Mouse (Mus musculus) lung, embryonic 14.5 days (tissue): ENCODE results near the gene Dnmt3a. TPM values are rescaled to one million over a fixed set of nuclear protein-coding genes. Genes with fewer than 3 reads are reported as not detected.
A peak's percentile ranks its signal among the peaks of the same experiment; 100 is the strongest.

Experiments used
- ATAC-seq: fragments of 200-750 bp; cut with Nextera tagmentation; 2 replicates; pipeline ENCODE4 v1.8.0; 2017; ENCODE audit warnings: mild to moderate bottlenecking, moderate TSS enrichment, moderate library complexity; ENCODE audit not compliant: insufficient read depth
- DNase-seq: peaks from one replicate; pipeline ENCODE4 v3.0.0-alpha.2; 2015
- H3K27ac ChIP-seq: fragments of 300-500 bp; sonication (generic); 2 replicates; pipeline ENCODE4 v1.5.1; 2014; ENCODE audit warnings: low read depth, mild to moderate bottlenecking, moderate library complexity
- H3K27me3 ChIP-seq: fragments of 300-500 bp; sonication (generic); 2 replicates; pipeline ENCODE4 v1.6.1; 2014; ENCODE audit warnings: low read length, control low read depth; ENCODE audit not compliant: insufficient read depth
- H3K36me3 ChIP-seq: fragments of 300-500 bp; sonication (generic); 2 replicates; pipeline ENCODE4 v1.6.1; 2014; ENCODE audit warnings: control low read depth; ENCODE audit not compliant: insufficient read depth
- H3K4me1 ChIP-seq: fragments of 300-500 bp; sonication (generic); 2 replicates; pipeline ENCODE4 v1.6.1; 2014; ENCODE audit warnings: antibody characterized with exemption, control low read depth; ENCODE audit not compliant: insufficient read depth
- H3K4me2 ChIP-seq: fragments of 300-500 bp; sonication (generic); 2 replicates; pipeline ENCODE4 v1.6.1; 2014; ENCODE audit warnings: mild to moderate bottlenecking
- H3K4me3 ChIP-seq: fragments of 300-500 bp; sonication (generic); 2 replicates; pipeline ENCODE4 v1.5.1; 2014; ENCODE audit warnings: low read depth, low read length
- H3K9ac ChIP-seq: fragments of 300-500 bp; sonication (generic); 2 replicates; pipeline ENCODE4 v1.6.1; 2014
- H3K9me3 ChIP-seq: fragments of 300-500 bp; sonication (generic); 2 replicates; pipeline ENCODE4 v1.6.1; 2016; ENCODE audit warnings: low read depth, low read length, control low read depth
- CTCF ChIP-seq: IDR thresholded peaks from 2 replicates; pipeline ENCODE4 v1.5.1; 2016; ENCODE audit warnings: antibody characterized with exemption, low read depth
- WGBS: fragments of 180-500 bp; shearing (Covaris S2); extraction: QIAGEN DNeasy Blood & Tissue Kit; methylation state at CpG from one replicate; pipeline ENCODE4 v1.1.7; 2014; 5-methylcytosine and 5-hydroxymethylcytosine counted together
- polyA plus RNA-seq: library from polyadenylated mRNA; unstranded; fragments of >200 nt; fragmentation: Nextera tagmentation; extraction: Ambion mirVana; gene quantifications from 2 replicates; pipeline ENCODE4 v1.2.1, GENCODE M21; 2014

Dnmt3a gene
- polyA plus RNA-seq, 1 experiment from 2014 or later: 95.5 TPM

- no peak for DNase-seq
- 73% methylated on average over 2 of the region's 2 CpGs for WGBS
- Histone ChIP-seq H3K27me3 (no peaks in the 10 kb centered on the region), H3K4me1 (peaks cover 51% of the 10 kb centered on the region), H3K36me3 (no peaks in the 10 kb centered on the region), H3K9ac (no peak overlapping the region), H3K9me3 (no peaks in the 10 kb centered on the region), H3K27ac (peak overlapping the region; percentile 98; the same call in 1 of the 2 replicates), H3K4me3 (no peak overlapping the region), H3K4me2 (no peak overlapping the region)
- no peak for ATAC-seq
- no peak for TF ChIP-seq CTCF
Observed at GRCm38 (mm10) chr12:3779639-3780038, 26.2 kb upstream of the Dnmt3a start.

- H3K4me1 ChIP-seq: peaks cover 59% of the 10 kb centered on the region
Observed at GRCm38 (mm10) chr12:3780405-3780891, 25.4 kb upstream of the Dnmt3a start.

GRCm38 (mm10) chr12:3780931-3781471, 24.8 kb upstream of the Dnmt3a start:
- Histone ChIP-seq H3K4me2 (peak overlapping the region; percentile 35), H3K4me3 (no peak overlapping the region), H3K36me3 (no peaks in the 10 kb centered on the region), H3K9me3 (no peaks in the 10 kb centered on the region), H3K4me1 (peaks cover 63% of the 10 kb centered on the region), H3K9ac (no peak overlapping the region; the same call in 1 of the 2 replicates), H3K27me3 (no peaks in the 10 kb centered on the region), H3K27ac (peak overlapping the region; percentile 98)
- DNase-seq (peak; percentile 71), ATAC-seq (peak; percentile 53)
- WGBS: 9% methylated on average over 7 of the region's 7 CpGs
- no peak for TF ChIP-seq CTCF

More at GRCm38 (mm10) chr12:3780405-3780891, 25.4 kb upstream of the Dnmt3a start:
- peak; percentile 70 for ATAC-seq
- Histone ChIP-seq H3K4me3 (no peak overlapping the region), H3K4me2 (peak overlapping the region; percentile 10; the same call in 1 of the 2 replicates), H3K36me3 (no peaks in the 10 kb centered on the region), H3K27me3 (no peaks in the 10 kb centered on the region), H3K27ac (peak overlapping the region; percentile 98), H3K9me3 (no peaks in the 10 kb centered on the region), H3K9ac (no peak overlapping the region)
- DNase-seq: peak; percentile 86
- no peak for TF ChIP-seq CTCF
- 4% methylated on average over 8 of the region's 8 CpGs for WGBS

- Histone ChIP-seq H3K4me1 (peaks cover 63% of the 10 kb centered on the region), H3K9ac (no peak overlapping the region; the same call in 1 of the 2 replicates), H3K4me3 (no peak overlapping the region), H3K27me3 (no peaks in the 10 kb centered on the region), H3K27ac (peak overlapping the region; percentile 98), H3K9me3 (no peaks in the 10 kb centered on the region), H3K4me2 (peak overlapping the region; percentile 35), H3K36me3 (no peaks in the 10 kb centered on the region)
- ATAC-seq (peak; percentile 84), DNase-seq (peak; percentile 95)
- WGBS: 1% methylated on average over 8 of the region's 8 CpGs
- peak; percentile 99 for TF ChIP-seq CTCF
Observed at GRCm38 (mm10) chr12:3781482-3781881, 24.3 kb upstream of the Dnmt3a start.

- DNase-seq (peak; percentile 57), ATAC-seq (no peak)
- H3K4me1 ChIP-seq: peaks cover 65% of the 10 kb centered on the region
- H3K4me2 ChIP-seq: no peak overlapping the region
- H3K9ac ChIP-seq: no peak overlapping the region
- 37% methylated on average over 3 of the region's 3 CpGs for WGBS
- no peaks in the 10 kb centered on the region for H3K27me3 ChIP-seq
- no peak for TF ChIP-seq CTCF
- H3K9me3 ChIP-seq: no peaks in the 10 kb centered on the region
- H3K36me3 ChIP-seq: no peaks in the 10 kb centered on the region
- no peak overlapping the region for H3K4me3 ChIP-seq
- peak overlapping the region; percentile 81 for H3K27ac ChIP-seq
Observed at GRCm38 (mm10) chr12:3783196-3783825, 22.5 kb upstream of the Dnmt3a start.

- Histone ChIP-seq H3K4me1 (peaks cover 68% of the 10 kb centered on the region), H3K4me2 (no peak overlapping the region), H3K4me3 (no peak overlapping the region), H3K36me3 (no peaks in the 10 kb centered on the region), H3K9ac (no peak overlapping the region), H3K9me3 (no peaks in the 10 kb centered on the region), H3K27me3 (no peaks in the 10 kb centered on the region), H3K27ac (peak overlapping the region; percentile 63; the same call in 1 of the 2 replicates)
- DNase-seq: peak; percentile 32
- no peak for ATAC-seq
- WGBS: 65% methylated on average over 2 of the region's 2 CpGs
- TF ChIP-seq CTCF: no peak
Observed at GRCm38 (mm10) chr12:3784258-3784657, 21.5 kb upstream of the Dnmt3a start.

GRCm38 (mm10) chr12:3784729-3785128, 21.1 kb upstream of the Dnmt3a start:
- Histone ChIP-seq H3K4me3 (no peak overlapping the region), H3K4me1 (peaks cover 68% of the 10 kb centered on the region), H3K9ac (no peak overlapping the region), H3K27me3 (no peaks in the 10 kb centered on the region), H3K9me3 (no peaks in the 10 kb centered on the region), H3K27ac (peak overlapping the region; percentile 63), H3K4me2 (no peak overlapping the region), H3K36me3 (no peaks in the 10 kb centered on the region)
- DNase-seq (peak; percentile 24), ATAC-seq (no peak)
- 46% methylated on average over 4 of the region's 4 CpGs for WGBS
- no peak for TF ChIP-seq CTCF
